Mouse (Mus musculus): ENCODE data around the gene Fbxw2. TPM values are rescaled to one million over a fixed set of nuclear protein-coding genes. Genes with fewer than 3 reads are reported as not detected.
"Not testable (repeated sequence)": the region's sequence is repeated elsewhere in the genome, so short reads cannot be mapped to it uniquely, and the experiment has no call there.

The Fbxw2 gene
- polyA plus RNA-seq, 1 experiment = 16.3 TPM

GRCm38 (mm10) chr2:34841706-34842105, 15.6 kb upstream of the Fbxw2 start:
- TF ChIP-seq FLI1 (IDR thresholded peaks at IDR 0.05; ENCODE audit: low read length) = no peak
- no peak for TF ChIP-seq GATA1 (IDR thresholded peaks at IDR 0.05; ENCODE audit: borderline replicate concordance, low read length)
- H3K27me3 ChIP-seq (replicated peaks) = peaks cover 4% of the 10 kb centered on the region
- no peaks in the 10 kb centered on the region for H3K9me3 ChIP-seq
- no peak overlapping the region for H3K4me3 ChIP-seq (replicated peaks)
- H3K4me1 ChIP-seq = no peaks in the 10 kb centered on the region
- H3K36me3 ChIP-seq (replicated peaks; ENCODE audit: low read length) = no peaks in the 10 kb centered on the region

- not testable (repeated sequence) for H3K4me3 ChIP-seq (replicated peaks); H3K9me3 ChIP-seq; H3K36me3 ChIP-seq (replicated peaks; ENCODE audit: low read length); H3K4me1 ChIP-seq; H3K27me3 ChIP-seq (replicated peaks)
Measured at GRCm38 (mm10) chr2:34840143-34840542, 14.0 kb upstream of the Fbxw2 start.

- no peak for TF ChIP-seq GATA1 (IDR thresholded peaks at IDR 0.05; ENCODE audit: borderline replicate concordance, low read length)
- TF ChIP-seq FLI1 (IDR thresholded peaks at IDR 0.05; ENCODE audit: low read length) = no peak
Measured at GRCm38 (mm10) chr2:34835669-34836068, 9.6 kb upstream of the Fbxw2 start.

GRCm38 (mm10) chr2:34833624-34834023, 7.5 kb upstream of the Fbxw2 start:
- H3K27me3 ChIP-seq (replicated peaks) = peaks cover 4% of the 10 kb centered on the region
- H3K36me3 ChIP-seq (replicated peaks; ENCODE audit: low read length) = no peaks in the 10 kb centered on the region
- no peaks in the 10 kb centered on the region for H3K4me1 ChIP-seq
- no peak overlapping the region for H3K4me3 ChIP-seq (replicated peaks)
- H3K9me3 ChIP-seq = peaks cover 23% of the 10 kb centered on the region
- no peak for TF ChIP-seq FLI1 (IDR thresholded peaks at IDR 0.05; ENCODE audit: low read length)
- TF ChIP-seq GATA1 (IDR thresholded peaks at IDR 0.05; ENCODE audit: borderline replicate concordance, low read length) = no peak

More at GRCm38 (mm10) chr2:34835669-34836068, 9.6 kb upstream of the Fbxw2 start:
- Histone ChIP-seq H3K27me3 (replicated peaks) (peaks cover 4% of the 10 kb centered on the region), H3K36me3 (replicated peaks; ENCODE audit: low read length) (no peaks in the 10 kb centered on the region), H3K4me1 (no peaks in the 10 kb centered on the region), H3K9me3 (peaks cover 5% of the 10 kb centered on the region; the same call in 1 of the 2 replicates), H3K4me3 (replicated peaks) (no peak overlapping the region)

- H3K9me3 ChIP-seq = peaks cover 23% of the 10 kb centered on the region
- H3K36me3 ChIP-seq (replicated peaks; ENCODE audit: low read length); H3K27me3 ChIP-seq (replicated peaks); H3K4me3 ChIP-seq (replicated peaks); H3K4me1 ChIP-seq: not testable (repeated sequence)
Measured at GRCm38 (mm10) chr2:34832766-34833457, 6.8 kb upstream of the Fbxw2 start, which contains the start of gene Gm34653. Gene Gm34653 (plus strand): TSS chr2:34833007.

- not testable (repeated sequence) for H3K27me3 ChIP-seq (replicated peaks); H3K4me3 ChIP-seq (replicated peaks); H3K36me3 ChIP-seq (replicated peaks; ENCODE audit: low read length); H3K4me1 ChIP-seq
- peaks cover 18% of the 10 kb centered on the region for H3K9me3 ChIP-seq
Measured at GRCm38 (mm10) chr2:34830066-34830465, 4.0 kb upstream of the Fbxw2 start.

- peaks cover 3% of the 10 kb centered on the region for H3K36me3 ChIP-seq (replicated peaks; ENCODE audit: low read length)
- no peak overlapping the region for H3K4me3 ChIP-seq (replicated peaks)
- H3K4me1 ChIP-seq = peaks cover 27% of the 10 kb centered on the region
- peaks cover 18% of the 10 kb centered on the region for H3K9me3 ChIP-seq
- no peaks in the 10 kb centered on the region for H3K27me3 ChIP-seq (replicated peaks)
- TF ChIP-seq GATA1 (IDR thresholded peaks at IDR 0.05; ENCODE audit: borderline replicate concordance, low read length) (no peak), FLI1 (IDR thresholded peaks at IDR 0.05; ENCODE audit: low read length) (no peak)
Measured at GRCm38 (mm10) chr2:34828026-34828425, 1.9 kb upstream of the Fbxw2 start.

GRCm38 (mm10) chr2:34827591-34827990, 1.5 kb upstream of the Fbxw2 start:
- Histone ChIP-seq H3K27me3 (replicated peaks) (no peaks in the 10 kb centered on the region), H3K36me3 (replicated peaks; ENCODE audit: low read length) (peaks cover 7% of the 10 kb centered on the region), H3K9me3 (peaks cover 18% of the 10 kb centered on the region), H3K4me1 (peaks cover 29% of the 10 kb centered on the region), H3K4me3 (replicated peaks) (no peak overlapping the region)
- no peak for TF ChIP-seq GATA1 (IDR thresholded peaks at IDR 0.05; ENCODE audit: borderline replicate concordance, low read length)
- no peak for TF ChIP-seq FLI1 (IDR thresholded peaks at IDR 0.05; ENCODE audit: low read length)

- peaks cover 16% of the 10 kb centered on the region for H3K36me3 ChIP-seq (replicated peaks; ENCODE audit: low read length)
- H3K4me1 ChIP-seq = peaks cover 34% of the 10 kb centered on the region
- H3K27me3 ChIP-seq (replicated peaks) = no peaks in the 10 kb centered on the region
- peak overlapping the region; percentile 93 for H3K4me3 ChIP-seq (replicated peaks)
- H3K9me3 ChIP-seq = peaks cover 18% of the 10 kb centered on the region
- TF ChIP-seq FLI1 (IDR thresholded peaks at IDR 0.05; ENCODE audit: low read length) = no peak
- no peak for TF ChIP-seq GATA1 (IDR thresholded peaks at IDR 0.05; ENCODE audit: borderline replicate concordance, low read length)
Measured at GRCm38 (mm10) chr2:34826460-34827231, 535 bp upstream of the Fbxw2 start.

GRCm38 (mm10) chr2:34818492-34818891, 7.6 kb downstream of the Fbxw2 start:
- Histone ChIP-seq H3K4me1 (peaks cover 13% of the 10 kb centered on the region), H3K4me3 (replicated peaks) (no peak overlapping the region), H3K9me3 (no peaks in the 10 kb centered on the region), H3K27me3 (replicated peaks) (no peaks in the 10 kb centered on the region), H3K36me3 (replicated peaks; ENCODE audit: low read length) (peaks cover 84% of the 10 kb centered on the region)
- no peak for TF ChIP-seq GATA1 (IDR thresholded peaks at IDR 0.05; ENCODE audit: borderline replicate concordance, low read length)
- TF ChIP-seq FLI1 (IDR thresholded peaks at IDR 0.05; ENCODE audit: low read length) = no peak

GRCm38 (mm10) chr2:34815893-34816292, 10.2 kb downstream of the Fbxw2 start:
- peaks cover 90% of the 10 kb centered on the region for H3K36me3 ChIP-seq (replicated peaks; ENCODE audit: low read length)
- H3K27me3 ChIP-seq (replicated peaks); H3K4me3 ChIP-seq (replicated peaks); H3K4me1 ChIP-seq; H3K9me3 ChIP-seq: not testable (repeated sequence)
